Mouse (Mus musculus) frontal cortex, postnatal 25 days (tissue): ENCODE measurements around the gene Trim60.

Experiments used
- DNase-seq, 2 experiments: peaks; one replicate each; pipeline ENCODE4 v3.0.0; 2022; ENCODE audit warnings: low spot score in 2 of 2

Trim60 gene

GRCm38 (mm10) chr8:64987731-64988130 is 30.7 kb downstream of the Trim60 start, which contains the start of gene Trim75:
Gene Trim75, minus strand, starts transcription at chr8:64987831.
- DNase-seq: no peak

GRCm38 (mm10) chr8:64983150-64983897 is 35.1 kb downstream of the Trim60 start:
- DNase-seq: no peak

GRCm38 (mm10) chr8:64962836-64963235 is 55.5 kb downstream of the Trim60 start:
- DNase-seq: no peak

- DNase-seq: no peak
Observed at GRCm38 (mm10) chr8:64959025-64959424, 59.4 kb downstream of the Trim60 start.

GRCm38 (mm10) chr8:64952101-64952500 is 66.3 kb downstream of the Trim60 start:
- DNase-seq: no peak
